Mouse (Mus musculus): Measurements from ENCODE around the gene Pdpk1.

- TF ChIP-seq CTCF (IDR thresholded peaks at IDR 0.05; ENCODE audit: borderline replicate concordance, insufficient read depth, low read length) (no peak), POLR2A (IDR thresholded peaks at IDR 0.05; ENCODE audit: low read depth, low read length) (no peak)
These were observed 82.5 kb downstream of the Pdpk1 start for GRCm38 (mm10) chr17:24068271-24068670.
